Mouse (Mus musculus) erythroblast, embryonic 14.5 days (primary cell): ENCODE results near the gene Mllt10.

Experiments
- GATA1 ChIP-seq: IDR thresholded peaks from 2 replicates; pipeline ENCODE4 v1.6.1; 2012; ENCODE audit warnings: low read length, inconsistent platforms, mixed read lengths
- TAL1 ChIP-seq: IDR thresholded peaks from 3 replicates; pipeline ENCODE4 v1.6.1; 2012; ENCODE audit warnings: low read length, inconsistent platforms, mixed read lengths

- TF ChIP-seq GATA1, result no peak
- no peak for TF ChIP-seq TAL1
Observed at GRCm38 (mm10) chr2:18032538-18032895, 22.5 kb upstream of the Mllt10 start.
